Mouse (Mus musculus): ENCODE measurements around the gene Cct4.

Cct4 gene

GRCm38 (mm10) chr11:23047663-23048582 lies 57.6 kb downstream of the Cct4 start:
- DNase-seq: no peak

- DNase-seq: no peak
Observed at GRCm38 (mm10) chr11:23049642-23050041, 59.3 kb downstream of the Cct4 start.

- DNase-seq: no peak
Observed at GRCm38 (mm10) chr11:23052353-23052752, 62.0 kb downstream of the Cct4 start.
